Mouse (Mus musculus): ENCODE results near the gene Lhcgr.

Lhcgr gene

DNA sequence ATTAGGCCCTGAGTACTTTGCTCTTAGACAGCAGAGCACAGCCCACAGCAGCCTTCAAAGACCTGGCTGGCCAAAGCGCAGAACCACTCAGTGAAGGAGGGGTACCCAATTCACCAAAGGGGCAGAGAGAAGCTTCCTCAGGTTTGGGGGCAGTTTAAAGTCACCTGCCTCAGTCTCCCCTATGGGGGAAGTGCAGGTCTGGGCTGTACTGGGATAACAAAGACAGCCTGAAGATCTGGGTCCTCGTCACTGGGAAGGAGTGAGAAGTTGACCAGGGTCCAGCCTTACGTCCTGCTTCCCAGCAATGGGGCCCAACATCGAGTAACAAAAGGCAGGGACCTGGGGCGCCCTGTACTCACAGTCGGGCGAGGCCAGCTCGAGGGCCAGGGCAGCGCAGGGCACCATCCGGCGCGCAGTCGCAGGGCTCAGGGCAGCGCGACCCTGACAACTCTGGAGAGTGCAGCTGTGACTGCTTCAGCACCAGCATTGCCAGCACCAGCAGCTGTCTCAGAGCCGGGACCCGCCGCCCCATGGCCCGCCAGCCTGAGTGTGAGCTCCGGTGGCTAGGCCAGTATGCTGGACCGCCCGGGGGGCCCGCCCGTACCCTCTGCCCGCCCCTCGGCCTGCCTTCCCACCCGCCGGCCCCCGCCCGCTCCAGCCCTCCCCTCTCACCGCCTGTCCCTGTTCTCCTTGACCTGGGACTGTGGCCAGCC lies at the start of gene Lhcgr:
Gene Lhcgr, minus strand, starts transcription at position 551 of the 713 bp plus-strand sequence.
- DNase-seq (ENCODE audit: low spot score), result peak; percentile 8

DNA sequence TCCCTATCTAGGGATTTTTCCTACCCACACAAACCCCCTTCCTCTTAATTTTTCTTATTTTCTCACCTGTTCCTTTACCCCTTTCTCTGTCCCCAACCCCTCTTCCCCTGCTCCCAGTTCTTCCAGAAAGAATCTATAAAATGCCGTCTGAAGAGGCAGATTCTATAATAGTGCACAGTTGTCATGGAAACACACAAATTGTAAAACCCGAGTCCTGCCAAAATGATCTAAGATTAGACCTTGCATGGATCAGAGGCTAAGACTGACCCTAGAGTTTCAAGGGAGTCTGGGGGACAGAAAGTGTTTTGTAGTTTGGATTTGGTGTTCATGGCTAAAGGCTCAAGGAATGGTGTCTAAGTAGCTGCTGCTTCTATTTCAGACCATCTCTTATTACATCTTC lies 25.8 kb upstream of the Lhcgr start:
- no peak for DNase-seq (ENCODE audit: low spot score)

DNA sequence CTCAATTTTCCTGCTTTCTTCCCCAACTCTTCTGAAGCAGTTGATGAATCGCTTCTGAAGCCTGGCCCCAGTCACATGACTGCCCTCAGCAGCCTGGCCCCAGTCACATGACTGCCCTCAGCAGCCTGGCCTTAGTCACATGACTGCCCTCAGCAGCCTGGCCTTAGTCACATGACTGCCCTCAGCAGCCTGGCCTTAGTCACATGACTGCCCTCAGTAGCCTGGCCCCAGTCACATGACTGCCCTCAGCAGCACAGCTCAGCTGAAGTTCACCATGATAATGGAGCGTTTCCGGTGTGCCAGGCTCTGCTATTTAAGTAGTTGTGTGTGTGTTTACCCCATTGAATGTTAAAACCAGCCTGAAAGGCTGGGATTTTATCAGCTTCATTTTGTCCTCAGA lies 21.2 kb upstream of the Lhcgr start:
- peak; percentile 33 for DNase-seq (ENCODE audit: low spot score)

DNA sequence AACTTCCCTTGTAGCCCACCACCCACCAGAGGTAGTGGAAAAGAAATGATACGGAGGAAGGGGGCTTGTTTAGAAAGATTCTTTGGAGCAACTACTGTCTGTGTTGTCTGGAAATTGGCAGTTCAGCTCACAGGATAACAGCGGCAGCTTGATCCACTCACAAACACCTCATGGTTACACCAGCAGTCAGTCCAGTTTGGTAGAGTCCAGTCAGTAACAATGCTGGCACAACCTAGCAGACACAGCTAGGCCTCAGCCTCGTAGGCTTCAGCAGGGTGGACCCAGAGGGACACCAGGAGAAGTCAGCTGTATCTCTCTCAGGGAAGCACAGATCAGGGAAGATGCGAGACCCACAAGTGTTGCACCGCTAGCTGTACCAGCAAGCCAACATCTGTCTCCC lies 19.0 kb upstream of the Lhcgr start:
- DNase-seq (ENCODE audit: low spot score), result no peak

DNA sequence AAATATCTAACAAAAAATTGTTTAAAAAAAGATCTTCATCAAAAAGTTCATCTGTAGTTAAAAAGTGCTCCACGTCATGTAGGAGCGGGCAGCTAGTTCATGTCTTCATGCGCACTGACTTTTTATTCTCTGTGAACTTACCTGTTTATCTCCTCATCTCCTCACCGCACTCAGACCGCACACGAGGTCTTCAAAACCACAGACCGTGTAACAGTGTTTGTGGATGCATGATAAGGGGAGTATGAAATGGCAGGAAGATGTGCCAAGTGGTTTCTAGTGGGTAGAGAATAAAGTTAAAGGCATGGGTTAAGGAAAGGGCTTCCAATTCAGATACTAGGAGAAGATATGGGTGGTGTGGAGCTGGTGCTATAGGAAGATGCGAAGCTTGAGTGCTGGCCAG lies 14.6 kb upstream of the Lhcgr start:
- DNase-seq (ENCODE audit: low spot score), result no peak

DNA sequence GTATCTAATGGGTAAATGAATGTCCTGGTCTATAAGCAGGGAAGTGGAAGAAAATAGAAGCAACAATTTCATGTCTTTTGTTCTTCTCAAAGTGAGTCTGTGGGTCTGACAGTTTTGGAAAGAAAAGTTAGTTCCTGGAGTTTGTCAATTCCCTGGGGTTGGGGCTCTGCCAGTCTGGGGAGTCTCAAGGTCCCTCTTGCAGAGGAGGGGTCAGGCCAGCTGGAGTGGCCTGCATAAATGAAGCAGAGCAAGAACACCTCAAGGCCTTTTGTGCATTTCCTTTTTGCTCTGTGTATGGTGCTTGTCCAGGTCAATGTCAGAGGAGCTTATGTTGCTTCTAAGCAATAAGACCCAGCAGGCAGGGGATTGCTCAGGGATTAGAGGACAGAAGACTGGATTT lies 11.7 kb upstream of the Lhcgr start:
- DNase-seq (ENCODE audit: low spot score), result peak; percentile 8

GRCm38 (mm10) chr17:88790680-88791079 lies 1.1 kb downstream of the Lhcgr start:
- DNase-seq (ENCODE audit: low spot score), result no peak

GRCm38 (mm10) chr17:88788392-88788791 lies 3.4 kb downstream of the Lhcgr start:
- DNase-seq (ENCODE audit: low spot score), result no peak

GRCm38 (mm10) chr17:88786881-88787280 lies 4.9 kb downstream of the Lhcgr start:
- no peak for DNase-seq (ENCODE audit: low spot score)

- DNase-seq (ENCODE audit: low spot score), result no peak
Observed at GRCm38 (mm10) chr17:88786385-88786784, 5.4 kb downstream of the Lhcgr start.

- DNase-seq (ENCODE audit: low spot score), result no peak
Observed at GRCm38 (mm10) chr17:88779148-88779547, 12.6 kb downstream of the Lhcgr start.

- DNase-seq (ENCODE audit: low spot score), result no peak
Observed at GRCm38 (mm10) chr17:88774103-88774526, 17.7 kb downstream of the Lhcgr start.

DNA sequence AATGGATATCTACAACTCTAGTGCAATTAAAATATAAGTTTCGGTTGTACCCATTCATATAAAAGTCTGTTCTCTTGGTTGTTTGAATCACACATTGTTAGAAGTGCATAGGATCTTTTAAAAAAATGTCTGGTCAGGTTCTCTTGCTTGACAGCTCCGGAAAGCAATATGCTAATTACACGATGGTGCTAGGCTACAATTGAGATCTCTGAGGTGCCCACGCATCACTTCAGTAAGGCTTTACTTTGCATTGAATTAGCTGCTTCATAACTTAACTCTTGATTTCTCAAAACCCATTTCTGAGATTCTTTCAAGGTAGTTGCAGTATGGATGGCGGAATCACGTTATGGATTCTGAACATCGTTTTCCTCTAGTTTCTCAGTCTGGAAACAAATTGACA lies 21.7 kb downstream of the Lhcgr start:
- DNase-seq (ENCODE audit: low spot score), result no peak

DNA sequence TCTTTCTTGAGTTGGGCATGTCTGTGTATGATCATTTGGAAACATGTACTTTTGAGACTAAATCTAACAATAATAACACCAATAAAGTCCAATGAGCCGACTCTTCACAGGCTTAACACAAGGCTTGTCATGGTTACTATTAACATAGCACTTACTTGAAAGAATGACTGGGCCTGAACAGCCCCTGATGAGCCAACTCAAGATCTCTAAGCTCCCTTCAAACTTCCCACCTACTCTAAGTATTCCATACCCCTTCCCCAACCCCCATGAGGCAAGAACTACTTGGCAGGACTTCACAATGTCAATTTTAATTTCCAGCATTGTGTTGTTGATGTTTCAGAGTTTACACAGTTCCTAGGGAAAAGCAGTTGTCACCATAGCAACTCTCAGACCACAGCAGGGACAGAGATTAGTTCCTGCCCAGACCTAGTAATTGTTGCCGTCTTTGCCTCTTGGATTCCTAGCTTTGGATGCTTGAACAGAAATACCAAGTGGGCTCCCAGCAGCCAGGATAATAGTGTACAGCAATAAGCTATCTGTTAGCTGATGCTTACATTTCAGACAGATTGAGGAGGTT lies 22.4 kb downstream of the Lhcgr start:
- no peak for DNase-seq (ENCODE audit: low spot score)

DNA sequence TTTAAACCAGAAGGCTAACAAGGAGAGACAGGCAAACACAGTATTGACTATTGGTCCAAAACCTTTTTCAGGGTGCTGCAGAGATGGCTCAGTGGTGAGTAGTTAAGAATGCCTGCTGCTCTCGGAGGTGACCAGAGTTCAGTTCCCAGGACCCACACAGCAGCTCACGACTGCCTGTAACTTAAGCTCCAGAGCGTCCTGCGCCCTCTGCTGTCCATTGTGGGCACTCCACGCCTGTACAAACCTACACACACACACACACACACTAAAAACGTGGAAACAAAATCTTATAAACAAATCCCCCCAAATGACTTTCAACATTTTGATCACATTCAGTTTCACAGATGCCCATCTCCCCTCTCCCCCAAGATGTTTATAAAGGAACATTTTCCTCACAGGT lies 24.9 kb downstream of the Lhcgr start:
- no peak for DNase-seq (ENCODE audit: low spot score)

- DNase-seq (ENCODE audit: low spot score), result no peak
Observed at GRCm38 (mm10) chr17:88764136-88764485, 27.7 kb downstream of the Lhcgr start.

DNA sequence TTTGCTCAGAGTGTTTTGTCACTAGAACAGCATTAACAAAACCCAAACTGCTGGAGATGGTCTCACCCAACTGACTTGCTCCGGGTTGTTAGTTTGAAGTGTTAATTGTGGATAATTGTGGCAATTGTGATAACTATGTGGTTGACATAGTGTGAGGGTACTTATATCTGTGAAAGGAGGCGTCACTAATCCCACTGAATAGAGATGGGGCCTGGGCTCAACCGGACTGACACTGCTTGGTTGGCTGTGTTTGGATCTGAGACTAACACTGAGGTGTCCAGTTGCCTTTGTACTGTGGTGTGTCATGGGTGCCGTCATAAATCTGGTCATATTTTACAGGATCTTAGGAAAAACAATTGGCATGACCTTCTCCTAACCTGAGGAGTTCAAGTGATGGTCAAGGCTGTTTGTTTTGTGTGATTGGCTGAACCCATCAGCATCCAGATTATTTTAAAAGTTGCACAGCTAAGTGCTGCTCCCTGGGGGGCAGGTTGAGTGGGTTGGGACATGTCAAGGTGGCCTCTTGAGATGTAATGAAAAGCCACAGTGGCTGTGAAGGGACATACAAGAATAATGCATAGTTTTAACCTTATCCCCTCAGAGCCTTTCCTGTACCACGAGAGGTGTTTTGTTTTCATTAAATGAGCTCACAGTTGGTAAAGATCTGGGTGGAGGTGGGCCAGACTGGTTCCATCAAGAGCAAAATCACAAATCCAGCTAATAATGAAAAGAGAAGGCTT lies 28.2 kb downstream of the Lhcgr start:
- no peak for DNase-seq (ENCODE audit: low spot score)

- no peak for DNase-seq (ENCODE audit: low spot score)
Observed at GRCm38 (mm10) chr17:88758003-88758437, 33.8 kb downstream of the Lhcgr start.

- peak; percentile 33 for DNase-seq (ENCODE audit: low spot score)
Observed at GRCm38 (mm10) chr17:88755776-88756175, 36.0 kb downstream of the Lhcgr start.

DNA sequence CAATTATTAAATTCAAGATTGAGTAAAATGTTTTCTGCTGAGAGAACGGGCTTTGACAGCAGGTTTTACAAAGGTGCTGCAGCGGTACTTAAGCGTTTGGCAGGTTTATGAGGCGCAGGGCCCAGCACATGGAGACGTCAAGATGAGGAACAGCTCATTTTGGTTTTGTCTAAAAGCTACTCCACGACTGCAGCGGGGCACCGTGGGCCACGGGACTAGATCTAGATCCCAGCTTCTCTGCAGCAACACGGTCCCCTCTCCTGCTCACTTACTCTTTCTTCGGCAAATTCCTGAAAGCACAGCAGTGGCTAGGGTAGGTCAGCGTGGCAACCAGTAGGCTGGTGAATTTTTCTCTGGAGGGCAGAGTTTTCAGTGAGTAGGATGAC lies 38.3 kb downstream of the Lhcgr start:
- no peak for DNase-seq (ENCODE audit: low spot score)

GRCm38 (mm10) chr17:88752827-88753471 lies 38.8 kb downstream of the Lhcgr start:
- no peak for DNase-seq (ENCODE audit: low spot score)

GRCm38 (mm10) chr17:88749646-88750045 lies 42.1 kb downstream of the Lhcgr start:
- DNase-seq (ENCODE audit: low spot score), result no peak

DNA sequence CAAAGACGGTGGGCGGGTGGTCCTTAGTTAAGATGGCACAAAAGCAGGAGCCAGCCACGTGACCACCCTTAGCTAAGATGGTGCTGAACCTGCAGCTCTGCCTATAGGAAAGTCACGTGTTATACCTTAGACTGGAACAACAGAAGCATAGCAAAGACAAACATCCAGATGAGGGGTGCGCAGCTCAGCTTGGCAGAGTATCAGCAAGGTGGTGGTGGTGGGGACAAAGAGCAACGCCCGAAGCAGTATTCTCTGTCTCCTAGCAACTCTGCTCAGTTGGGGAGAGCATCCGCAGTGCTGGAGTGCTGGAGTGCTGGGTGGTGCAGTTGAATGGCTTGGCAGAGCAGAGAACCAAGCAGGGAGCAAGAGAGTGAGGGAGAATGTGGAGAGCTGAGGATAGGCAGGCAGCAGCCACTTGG lies 85.5 kb downstream of the Lhcgr start:
- DNase-seq (ENCODE audit: low spot score), result no peak

Measured in testis, postnatal 14 days (tissue).